Mouse (Mus musculus) cerebellum, postnatal 4 days (tissue): Measurements from ENCODE around the gene Cdkn1c.

Experiments used
- DNase-seq, 2 experiments: peaks; one replicate each; pipeline ENCODE4 v3.0.0; 2022; ENCODE audit warnings: low spot score in 2 of 2, mixed read lengths in 1 of 2

The Cdkn1c gene

GRCm38 (mm10) chr7:143460874-143461273, at the start of gene Cdkn1c:
TSS of gene Cdkn1c (minus strand) at chr7:143461050.
- peak; percentile 65 to 84 for DNase-seq

- DNase-seq: no peak
These were observed 48.7 kb upstream of the Cdkn1c start for GRCm38 (mm10) chr7:143509566-143509965.

GRCm38 (mm10) chr7:143506675-143507074, 45.8 kb upstream of the Cdkn1c start:
- peak in 1 of 2 experiments; percentile 56 for DNase-seq

- DNase-seq: no peak
These were observed 45.4 kb upstream of the Cdkn1c start for GRCm38 (mm10) chr7:143506271-143506670.

GRCm38 (mm10) chr7:143505823-143506222, 45.0 kb upstream of the Cdkn1c start:
- DNase-seq: peak; percentile 65 to 85

GRCm38 (mm10) chr7:143505411-143505810, 44.6 kb upstream of the Cdkn1c start:
- no peak for DNase-seq

GRCm38 (mm10) chr7:143503926-143504325, 43.1 kb upstream of the Cdkn1c start:
- no peak for DNase-seq

GRCm38 (mm10) chr7:143502418-143503200, 41.8 kb upstream of the Cdkn1c start, which contains the start of gene Phlda2:
TSS of gene Phlda2 (minus strand) at chr7:143503150.
- DNase-seq: peak in 1 of 2 experiments; percentile 12

- peak in 1 of 2 experiments; percentile 16 for DNase-seq
These were observed 41.0 kb upstream of the Cdkn1c start for GRCm38 (mm10) chr7:143501643-143502417.

- DNase-seq: no peak
These were observed 40.1 kb upstream of the Cdkn1c start for GRCm38 (mm10) chr7:143500912-143501311.

- DNase-seq: no peak
These were observed 37.7 kb upstream of the Cdkn1c start for GRCm38 (mm10) chr7:143498584-143498983.

- DNase-seq: no peak
These were observed 34.5 kb upstream of the Cdkn1c start for GRCm38 (mm10) chr7:143495104-143495961.

GRCm38 (mm10) chr7:143493616-143494126, 32.8 kb upstream of the Cdkn1c start:
- DNase-seq: no peak

GRCm38 (mm10) chr7:143489735-143490134, 28.9 kb upstream of the Cdkn1c start:
- DNase-seq: no peak

GRCm38 (mm10) chr7:143482541-143482940, 21.7 kb upstream of the Cdkn1c start:
- DNase-seq: no peak

- DNase-seq: no peak
These were observed 21.0 kb upstream of the Cdkn1c start for GRCm38 (mm10) chr7:143481806-143482387.

- DNase-seq: peak; percentile 55 to 63
These were observed 19.6 kb upstream of the Cdkn1c start for GRCm38 (mm10) chr7:143480498-143480897.

- no peak for DNase-seq
These were observed 16.9 kb upstream of the Cdkn1c start for GRCm38 (mm10) chr7:143477800-143478199.

- no peak for DNase-seq
These were observed 16.0 kb upstream of the Cdkn1c start for GRCm38 (mm10) chr7:143476702-143477335.

GRCm38 (mm10) chr7:143475876-143476275, 15.0 kb upstream of the Cdkn1c start:
- no peak for DNase-seq

GRCm38 (mm10) chr7:143474811-143475210, 14.0 kb upstream of the Cdkn1c start:
- no peak for DNase-seq
